Mouse (Mus musculus) cerebellum, postnatal 36 days (tissue): ENCODE results near the gene Gm26558.

Source experiments
- DNase-seq, 2 experiments: peaks; one replicate each; pipeline ENCODE4 v3.0.0; 2021 to 2022; ENCODE audit warnings: mixed read lengths in 2 of 2

Gene Gm26558

DNA sequence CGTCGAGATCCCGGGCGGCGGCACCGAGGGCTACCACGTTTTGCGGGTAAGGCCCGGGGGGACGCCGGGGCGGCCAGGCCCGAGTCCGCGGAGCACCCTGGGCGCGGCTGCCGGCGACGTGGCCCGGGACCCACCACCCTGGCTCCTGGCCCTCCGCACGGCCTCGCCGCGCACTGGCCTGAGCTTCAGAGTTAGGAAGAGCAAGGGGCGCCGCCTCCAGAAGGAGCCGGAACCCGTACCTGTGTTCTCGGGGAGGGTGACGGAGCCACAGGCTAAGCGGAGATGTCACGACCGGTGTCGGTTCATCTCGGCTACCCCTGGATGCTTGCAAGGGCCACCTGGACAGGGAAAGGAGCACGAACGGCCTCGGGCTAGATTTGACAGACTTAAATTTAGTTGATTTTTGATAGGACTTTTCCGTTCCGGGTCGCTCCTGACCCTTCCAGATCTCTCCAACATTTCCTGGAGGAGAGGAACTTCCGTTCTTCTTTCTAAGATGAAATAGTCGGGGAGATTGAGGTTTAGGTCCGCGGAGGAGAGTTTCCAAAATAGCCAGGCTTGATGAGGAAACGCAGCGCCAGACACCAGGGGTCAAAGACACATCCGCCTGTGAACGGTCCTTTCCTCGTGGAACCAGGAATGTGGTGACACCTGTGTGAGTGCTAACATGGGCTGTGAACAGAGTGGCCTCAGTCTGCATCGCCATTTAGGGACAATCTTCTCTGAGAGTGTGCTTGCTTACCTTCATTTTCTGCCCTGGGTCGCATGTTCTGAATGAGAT is at the start of gene Gm26558:
Gm26558 (minus strand) TSS at position 394 of the 781 bp plus-strand sequence.
- DNase-seq, result peak in 1 of 2 experiments; percentile 5

DNA sequence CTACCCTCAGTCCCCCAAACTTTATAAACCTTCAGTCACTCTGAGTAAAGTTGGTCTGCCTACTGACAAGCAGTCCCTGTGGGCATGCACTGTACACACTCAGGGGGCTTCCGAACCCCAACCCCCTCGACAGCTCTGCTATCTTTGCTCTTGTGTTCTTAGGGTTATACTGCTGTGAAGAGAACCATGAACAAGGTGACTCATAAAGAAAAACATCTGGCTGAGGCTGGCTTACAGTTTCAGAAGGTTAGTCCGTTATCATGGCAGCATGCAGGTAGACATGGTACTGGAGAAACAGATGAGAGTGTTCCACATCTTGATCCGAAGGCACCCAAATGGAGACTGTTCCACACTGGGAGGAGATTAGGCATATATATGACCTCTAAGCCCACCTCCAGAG is 49.0 kb upstream of the Gm26558 start:
- DNase-seq, result no peak

DNA sequence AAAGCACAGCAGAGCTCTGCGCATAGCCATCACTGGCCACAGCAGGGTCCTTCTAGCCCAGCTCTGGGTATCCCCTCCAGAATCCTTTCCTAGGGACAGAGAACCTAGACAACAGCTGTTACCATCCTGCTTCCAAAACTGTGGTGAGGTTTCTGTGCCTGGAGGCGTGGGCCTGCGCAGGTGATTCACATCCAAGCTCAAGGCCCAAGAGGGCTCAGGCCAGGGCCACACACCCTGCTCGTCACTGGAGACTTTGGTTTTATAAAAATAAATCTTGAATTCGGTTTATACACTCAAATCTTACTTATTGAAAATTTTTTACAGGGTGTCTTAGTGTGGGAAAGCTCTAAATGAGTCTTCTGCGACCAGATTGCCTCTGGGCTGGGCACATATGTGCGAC is 48.3 kb upstream of the Gm26558 start:
- no peak for DNase-seq

DNA sequence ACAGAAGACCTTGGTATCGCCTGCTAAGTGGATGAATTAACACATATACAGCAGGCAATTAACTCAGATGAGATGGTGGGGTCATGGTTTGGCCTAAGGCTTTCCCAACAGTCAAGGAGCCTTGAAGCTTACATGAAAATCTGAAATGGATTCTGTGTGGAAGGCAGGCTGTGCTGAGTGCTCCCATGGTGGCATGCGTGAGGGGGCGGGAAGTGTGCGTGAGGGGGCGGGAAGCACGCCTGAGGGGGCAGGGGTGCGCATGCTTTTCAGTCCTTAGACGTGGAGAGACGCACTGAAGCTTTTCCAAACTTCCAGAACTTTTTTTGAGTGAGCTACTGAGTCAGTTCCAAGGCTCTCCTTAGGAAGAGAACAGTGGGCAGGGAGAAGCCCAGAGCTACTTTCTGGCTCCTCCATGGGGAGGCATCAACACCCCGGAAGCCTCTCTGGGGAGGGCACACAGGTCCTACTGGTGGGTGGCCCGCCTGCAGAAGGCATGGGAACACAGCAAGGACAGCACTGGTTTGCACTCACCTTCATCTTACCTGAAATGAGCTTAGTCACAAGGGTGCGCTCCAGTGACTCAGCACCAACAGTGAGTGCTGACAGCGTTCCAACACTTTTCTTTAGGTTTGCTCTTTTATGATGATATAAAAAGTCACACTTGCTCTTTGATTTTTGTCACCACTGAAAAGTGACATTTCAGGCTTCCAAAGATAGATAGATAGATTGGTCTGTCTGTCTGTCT is 47.2 kb upstream of the Gm26558 start:
- DNase-seq, result no peak

DNA sequence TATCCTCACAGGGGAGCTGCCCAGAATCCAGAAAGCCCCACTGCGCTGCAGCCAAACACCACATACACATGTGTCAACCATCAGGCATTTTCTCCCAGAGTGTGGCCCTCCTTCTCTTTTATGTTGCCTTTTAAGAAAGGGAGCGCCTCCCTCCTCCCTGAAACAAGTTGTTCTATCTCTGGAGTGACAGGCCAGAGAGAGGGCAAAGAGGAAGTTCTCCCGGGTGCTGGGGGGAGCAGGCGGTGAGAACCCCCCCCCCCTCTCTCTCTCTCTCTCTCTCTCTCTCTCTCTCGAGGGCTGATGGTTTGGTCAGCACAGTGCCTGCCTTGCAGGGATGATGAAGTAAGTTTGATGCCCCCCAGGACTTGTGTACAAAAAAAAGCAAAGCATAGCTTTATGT is 40.5 kb upstream of the Gm26558 start:
- DNase-seq, result no peak

DNA sequence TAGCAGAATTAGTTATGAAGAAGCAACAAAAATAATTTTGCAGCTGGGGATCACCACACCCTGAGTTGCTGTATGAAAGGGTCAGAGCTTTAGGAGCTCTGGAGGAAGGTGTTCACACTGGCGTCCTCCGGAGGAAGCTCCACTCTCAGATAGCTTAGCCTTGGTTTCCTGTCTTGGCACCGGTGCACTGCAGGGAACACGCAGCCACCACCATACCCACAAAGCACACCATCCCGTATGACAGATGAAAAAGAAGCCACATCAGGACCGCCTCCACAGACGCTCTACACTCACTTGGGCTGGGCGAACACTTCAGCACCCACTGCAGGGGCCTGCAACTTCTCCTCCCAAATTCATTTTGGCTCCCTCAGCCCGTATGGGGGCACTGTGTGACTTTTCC is 39.7 kb upstream of the Gm26558 start:
- no peak for DNase-seq

DNA sequence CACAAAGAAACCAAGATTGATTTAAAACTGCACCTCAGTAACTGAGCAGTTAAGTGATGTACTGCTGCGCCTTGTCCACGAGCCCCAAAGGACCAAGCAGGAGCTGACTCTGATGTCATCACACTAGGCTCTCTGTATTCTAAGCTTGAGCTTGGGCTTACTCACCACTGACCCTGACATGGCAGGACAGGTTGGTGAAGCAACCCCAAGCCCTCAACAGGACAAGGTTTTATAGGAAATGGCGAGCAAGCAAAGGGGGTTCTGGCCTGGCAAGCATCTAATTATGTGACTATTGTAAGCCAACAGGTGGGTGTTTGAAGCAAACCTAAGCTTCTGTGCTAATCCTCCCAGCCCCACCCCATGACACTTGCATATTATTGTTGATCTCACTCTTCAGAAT is 38.9 kb upstream of the Gm26558 start:
- DNase-seq, result no peak

DNA sequence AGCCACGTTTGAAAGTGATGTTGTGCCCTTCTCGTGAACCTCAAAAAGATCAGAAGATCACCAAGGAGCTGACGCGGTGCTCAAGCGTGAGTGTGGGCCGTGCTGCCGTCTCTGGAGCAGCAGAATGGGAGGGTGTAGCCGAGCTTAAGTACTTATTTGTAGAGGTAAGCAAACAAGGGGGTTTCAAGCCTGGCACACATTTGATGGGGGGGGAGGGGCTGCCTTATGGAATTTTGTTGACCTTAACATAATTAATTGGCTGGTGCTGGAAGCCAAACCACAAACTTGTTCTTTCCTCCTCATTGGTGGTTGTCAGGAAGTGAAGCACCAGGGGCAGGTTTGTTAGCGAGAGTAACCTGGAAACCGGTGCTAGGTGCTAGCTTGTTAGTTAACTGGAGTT is 33.8 kb upstream of the Gm26558 start:
- DNase-seq, result no peak

DNA sequence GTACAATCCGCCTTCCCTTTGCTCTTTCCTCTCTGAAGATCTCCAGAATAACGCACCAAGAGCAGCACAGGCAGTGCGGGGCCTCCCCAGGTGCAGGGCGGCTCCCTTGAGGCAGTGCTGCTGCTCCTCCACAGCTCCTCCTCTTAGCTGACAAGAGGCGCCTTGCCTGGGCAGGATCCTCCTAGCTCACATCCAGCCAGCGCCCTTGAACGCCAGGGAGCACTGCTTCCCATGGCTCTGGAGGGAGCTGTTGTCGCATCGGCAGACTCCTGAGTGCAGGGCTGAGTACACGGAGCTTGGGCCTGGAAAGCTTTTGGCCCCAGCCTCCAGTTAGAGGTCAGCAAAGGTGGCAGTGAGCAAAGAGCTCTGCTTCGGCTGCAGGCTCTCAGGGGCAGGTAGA is 28.3 kb upstream of the Gm26558 start:
- DNase-seq, result no peak

DNA sequence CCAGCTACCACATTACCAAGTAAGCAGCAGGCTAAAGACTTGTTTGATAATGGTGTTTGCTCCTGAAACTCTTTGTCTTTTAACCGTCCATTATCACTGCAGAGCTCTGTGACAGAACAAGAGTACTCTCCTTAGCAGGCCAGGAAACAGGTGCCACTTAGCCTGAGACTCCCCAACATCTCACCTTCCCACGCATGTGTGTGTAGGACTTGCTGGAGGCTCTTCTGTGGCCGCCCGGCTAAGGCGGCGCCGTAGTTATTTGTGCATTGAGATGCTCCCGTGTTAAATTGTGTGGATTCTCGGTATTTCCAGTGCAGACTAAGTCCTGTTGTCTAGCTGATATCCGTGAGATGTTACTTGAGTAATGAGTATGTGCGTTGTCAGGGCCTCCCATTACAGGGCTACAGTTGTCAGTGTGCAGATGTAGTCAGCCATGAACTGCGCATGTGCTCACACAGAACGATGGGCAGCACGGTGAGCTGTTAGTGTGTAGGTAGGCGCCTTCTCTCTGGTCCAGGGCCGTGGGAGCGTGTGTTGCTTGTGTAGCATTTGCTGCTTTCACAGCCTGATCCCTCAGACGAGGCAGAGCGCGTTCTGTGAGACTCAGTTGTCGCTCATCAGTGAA is 26.7 kb upstream of the Gm26558 start:
- no peak for DNase-seq

DNA sequence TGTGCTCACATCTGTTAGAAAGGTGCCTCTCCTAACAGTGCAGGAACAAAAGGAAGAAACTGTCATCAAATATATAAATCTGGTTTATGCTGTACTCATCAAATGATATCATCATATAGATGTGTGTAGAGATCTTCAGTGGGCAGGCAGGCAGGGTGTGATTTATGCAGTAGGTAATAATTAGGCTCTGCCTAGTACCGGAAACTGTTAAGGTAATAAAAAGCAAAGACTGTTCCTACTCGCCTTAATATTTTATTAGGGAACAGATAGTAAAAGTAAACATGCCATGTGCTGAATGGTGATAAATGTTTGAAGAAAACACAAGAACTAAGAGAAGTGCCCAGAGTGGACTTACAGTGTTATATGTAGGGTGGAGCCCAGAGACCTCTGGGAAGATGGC is 20.4 kb upstream of the Gm26558 start:
- no peak for DNase-seq

DNA sequence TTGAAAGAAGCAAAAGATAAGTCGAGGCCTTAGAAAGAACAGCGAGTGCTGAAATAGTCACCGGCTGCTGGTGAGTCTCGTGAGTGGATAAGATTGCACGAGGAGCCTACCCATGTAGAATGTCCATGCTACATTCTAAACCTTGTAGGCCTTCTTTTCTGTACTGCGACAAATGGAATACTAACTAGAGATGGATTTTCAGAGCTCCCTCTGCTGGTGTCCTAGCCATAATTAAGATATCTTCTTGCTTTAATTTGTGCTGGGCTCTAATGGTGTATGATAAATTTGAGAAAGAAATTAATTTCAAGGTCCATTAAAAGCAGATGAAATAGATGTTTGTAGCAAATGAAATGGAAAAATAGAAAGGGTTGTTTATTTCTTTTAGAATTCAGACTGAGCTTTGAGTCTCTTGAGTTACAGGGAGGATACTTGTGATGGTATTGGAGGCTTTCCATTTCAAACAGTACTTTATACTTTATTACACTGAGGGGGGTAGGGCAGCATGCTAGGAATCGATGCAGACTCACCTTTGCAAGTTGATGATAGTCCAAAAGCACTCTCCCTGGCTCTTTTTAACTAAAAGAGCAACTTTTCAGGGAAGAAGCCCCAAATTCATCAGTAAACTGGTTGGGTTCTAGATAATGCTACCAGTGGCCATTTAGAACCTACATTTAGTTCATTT is 11.7 kb upstream of the Gm26558 start:
- DNase-seq, result no peak

DNA sequence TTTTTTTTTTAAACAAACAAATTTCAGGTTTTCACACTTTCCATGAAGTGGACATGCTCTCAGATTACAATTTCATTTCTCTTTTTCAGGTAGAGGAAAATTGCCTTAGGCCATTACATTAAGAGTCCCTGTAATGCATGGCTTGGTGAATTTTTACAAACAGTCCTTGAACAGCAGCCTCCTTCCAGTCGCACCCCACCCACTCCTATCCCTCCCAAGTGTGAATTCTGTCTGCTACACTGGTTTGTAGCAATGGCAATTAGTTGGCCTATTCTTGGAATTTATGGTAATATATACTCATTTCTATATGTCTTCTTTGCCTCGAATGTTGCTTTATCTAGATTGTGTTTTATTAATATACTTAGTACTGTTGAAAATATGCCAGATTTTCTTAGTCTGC is 10.6 kb upstream of the Gm26558 start:
- DNase-seq, result no peak

DNA sequence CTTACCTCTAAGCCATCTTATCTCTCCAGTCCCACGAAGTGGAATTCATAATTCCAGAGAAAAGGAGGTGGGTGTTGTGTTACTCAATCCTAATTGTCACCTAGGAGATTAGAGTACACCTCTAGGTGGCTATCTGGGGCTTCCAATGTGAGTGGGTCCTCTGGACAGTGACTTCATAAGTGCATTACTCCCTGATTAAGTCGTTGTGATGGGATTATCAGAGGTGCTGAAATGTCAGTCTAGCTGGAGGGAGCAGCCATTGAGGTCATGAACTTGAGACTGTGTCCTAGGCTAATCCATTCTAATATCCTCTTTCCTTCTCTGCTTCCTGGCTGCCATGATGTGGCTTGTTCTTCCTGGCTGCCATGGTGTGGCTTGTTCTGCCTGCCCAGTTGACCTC is 8.0 kb upstream of the Gm26558 start:
- no peak for DNase-seq

DNA sequence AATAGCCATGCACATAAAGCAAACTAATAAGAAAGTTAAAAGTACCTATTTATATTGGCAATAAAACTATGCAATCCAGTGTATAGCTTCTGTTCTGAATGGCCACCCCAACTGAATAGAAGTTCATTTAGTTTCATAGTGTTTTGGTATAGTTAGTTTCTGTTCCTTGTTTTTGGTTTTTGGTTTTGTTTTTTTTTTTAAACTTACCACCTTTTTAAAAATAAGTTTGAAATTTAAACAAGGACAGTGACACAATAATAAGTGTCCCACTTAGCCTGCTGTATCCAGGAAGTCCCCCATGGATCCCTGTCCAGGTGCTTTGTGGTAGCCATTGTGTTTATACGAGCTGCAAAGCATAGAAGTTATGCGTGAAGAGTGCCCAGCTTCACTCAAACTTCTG is 7.3 kb upstream of the Gm26558 start:
- no peak for DNase-seq

DNA sequence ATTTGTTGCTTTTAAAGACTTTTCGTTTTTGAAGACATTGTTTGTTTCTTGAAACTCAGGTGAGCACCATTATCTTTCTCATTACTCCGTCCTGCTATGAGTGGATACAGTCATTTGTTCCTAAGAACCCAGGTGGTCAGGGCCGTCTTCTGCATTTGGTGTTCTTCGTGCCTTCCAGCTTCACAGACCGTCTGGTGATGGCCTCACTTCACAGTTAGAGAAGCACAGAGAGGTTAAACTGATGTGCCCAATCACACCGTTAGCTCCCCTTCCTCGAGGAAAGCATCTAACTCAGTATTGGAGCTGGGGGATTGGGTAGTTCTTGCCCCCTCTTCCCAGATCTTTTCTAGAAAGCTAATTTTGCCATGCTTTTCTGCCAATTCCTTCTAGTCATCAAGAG is 5.1 kb upstream of the Gm26558 start:
- no peak for DNase-seq

DNA sequence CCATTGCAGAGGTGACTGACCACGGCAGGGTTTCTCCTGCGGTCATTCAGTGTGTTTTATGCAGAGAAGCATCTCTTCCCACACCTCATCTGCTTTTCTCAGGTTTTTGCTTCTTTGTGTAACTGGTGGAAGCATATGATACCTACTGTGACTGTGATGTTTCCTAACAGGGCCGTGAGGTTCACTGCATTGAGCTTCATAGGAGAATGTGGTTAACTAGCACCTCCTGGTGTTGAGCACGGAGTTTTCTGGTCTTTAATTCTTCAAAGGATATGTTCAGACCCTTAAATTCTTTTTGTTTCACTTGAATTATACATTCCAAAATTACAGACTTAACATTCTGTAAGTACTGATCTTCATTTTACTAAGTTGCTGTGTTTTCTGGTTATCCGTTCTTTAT is 1.9 kb upstream of the Gm26558 start:
- no peak for DNase-seq

DNA sequence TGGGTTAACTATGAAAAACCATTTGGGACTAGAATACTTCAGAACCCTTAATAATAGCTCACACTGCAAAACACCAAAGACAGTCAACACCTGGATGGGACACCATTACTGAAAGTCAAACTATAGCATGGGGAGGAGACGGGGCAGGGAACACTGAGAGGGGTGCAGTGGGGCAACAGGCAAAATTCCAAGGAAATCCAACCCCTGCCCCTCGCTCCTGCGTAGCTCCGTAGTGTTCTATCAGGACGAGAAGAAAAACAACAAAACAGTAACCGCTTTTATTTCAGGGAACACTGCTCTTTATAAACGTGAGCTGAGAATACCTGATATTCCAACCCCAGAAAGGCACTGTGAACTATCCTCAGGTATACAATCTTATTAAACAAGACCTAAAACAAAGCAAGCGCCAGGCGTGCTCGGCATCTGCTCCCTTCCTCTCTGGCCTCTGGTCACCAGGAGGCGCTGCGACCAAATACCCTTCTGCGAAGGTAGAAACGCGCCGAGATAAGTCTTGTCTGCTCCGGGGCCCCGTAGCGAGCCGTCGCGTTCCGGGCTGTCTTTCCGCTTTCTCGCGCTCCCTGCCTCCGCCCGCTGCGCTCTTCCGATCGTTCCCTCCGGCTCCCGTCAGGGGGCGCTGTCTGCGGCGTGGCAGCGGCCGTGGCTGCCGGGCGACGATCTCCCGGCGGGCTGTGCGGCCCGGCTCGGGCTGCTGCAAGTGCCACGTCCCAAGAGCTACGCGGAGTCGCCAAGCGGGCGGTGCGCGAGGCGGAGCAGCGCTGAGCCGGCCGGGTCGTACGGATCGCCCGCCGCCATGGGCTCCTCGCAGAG is 807 bp downstream of the Gm26558 start, which contains the start of gene Gorasp2:
Gorasp2 (plus strand) TSS at position 690 of the 828 bp plus-strand sequence.
- DNase-seq, result peak; percentile 97 to 99

DNA sequence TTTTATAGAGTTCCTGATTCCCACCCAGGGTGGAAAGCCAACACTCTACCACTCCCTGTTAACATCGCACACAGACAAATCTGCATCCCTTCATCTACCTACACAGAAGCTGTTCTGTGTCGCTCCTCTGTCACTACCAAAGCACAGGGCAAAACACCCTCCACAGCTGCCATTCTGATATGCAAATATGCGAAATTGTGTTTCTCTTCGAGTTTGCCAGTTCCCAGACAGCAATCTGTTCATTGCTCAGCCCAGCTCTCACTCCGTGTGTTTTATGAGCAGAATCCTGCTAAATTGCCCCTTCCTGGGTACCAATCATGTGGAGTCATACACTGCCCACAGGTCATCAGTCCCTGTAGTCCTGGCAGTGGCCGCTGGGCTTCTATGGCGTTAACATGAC is 4.8 kb downstream of the Gm26558 start:
- DNase-seq, result no peak

DNA sequence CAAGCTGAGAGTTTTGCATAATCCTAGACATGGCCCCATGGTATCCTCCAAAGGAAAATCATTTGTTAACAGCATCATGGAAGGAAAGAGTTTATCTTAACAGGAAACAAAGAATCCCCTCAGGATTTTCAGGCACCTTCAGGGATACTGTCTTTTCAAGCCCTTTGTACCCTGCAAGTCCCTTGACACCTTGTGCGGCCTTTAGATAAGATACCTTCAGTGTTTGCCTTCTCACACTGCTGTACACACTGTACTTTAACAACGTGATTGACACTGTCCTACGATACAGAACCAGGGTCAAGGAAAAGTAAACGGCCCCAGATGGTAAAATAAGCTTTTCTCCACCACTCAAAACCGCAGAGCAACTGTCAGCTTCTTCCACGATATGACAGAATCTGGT is 10.1 kb downstream of the Gm26558 start:
- no peak for DNase-seq

DNA sequence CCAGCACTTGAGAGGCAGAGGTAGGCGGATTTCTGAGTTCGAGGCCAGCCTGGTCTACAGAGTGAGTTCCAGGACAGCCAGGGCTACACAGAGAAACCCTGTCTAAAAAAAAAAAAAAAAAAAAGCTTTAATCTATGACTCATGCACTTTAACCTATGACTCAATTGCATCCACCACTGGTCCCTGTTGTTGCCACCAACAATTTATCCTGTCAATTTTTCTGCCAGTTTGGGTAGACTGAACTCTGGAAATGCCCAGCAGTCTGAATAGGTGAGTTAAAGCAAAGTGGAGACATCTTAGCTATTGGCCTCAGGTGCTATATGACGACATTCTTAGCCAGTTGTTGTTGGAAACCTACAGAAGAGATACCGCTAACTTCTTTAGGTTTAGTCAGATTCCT is 12.4 kb downstream of the Gm26558 start:
- DNase-seq, result no peak

DNA sequence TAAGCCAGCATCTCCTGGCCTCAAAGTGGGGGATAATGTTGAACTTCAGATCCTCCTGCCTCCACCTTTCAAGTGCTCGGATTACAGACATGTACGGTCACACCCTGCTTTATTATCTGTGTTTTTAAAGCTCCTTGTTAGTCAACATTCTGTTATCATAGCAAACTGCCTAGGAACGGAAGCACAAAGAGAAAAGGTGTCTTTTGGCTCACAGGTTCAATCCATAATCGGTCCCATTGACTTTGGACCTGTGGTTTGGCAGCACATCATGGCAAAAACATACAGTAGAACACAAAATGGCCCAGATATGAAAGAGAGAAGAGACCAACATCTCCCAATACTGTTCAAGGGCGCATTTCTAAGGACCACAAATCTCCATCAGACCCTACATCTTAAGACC is 13.6 kb downstream of the Gm26558 start:
- no peak for DNase-seq
